Mouse (Mus musculus): Measurements from ENCODE around the gene AY074887. TPM values are rescaled to one million over a fixed set of nuclear protein-coding genes. Genes with fewer than 3 reads are reported as not detected.

Gene AY074887
- polyA plus RNA-seq, 1 experiment, result 4.8 TPM

DNA sequence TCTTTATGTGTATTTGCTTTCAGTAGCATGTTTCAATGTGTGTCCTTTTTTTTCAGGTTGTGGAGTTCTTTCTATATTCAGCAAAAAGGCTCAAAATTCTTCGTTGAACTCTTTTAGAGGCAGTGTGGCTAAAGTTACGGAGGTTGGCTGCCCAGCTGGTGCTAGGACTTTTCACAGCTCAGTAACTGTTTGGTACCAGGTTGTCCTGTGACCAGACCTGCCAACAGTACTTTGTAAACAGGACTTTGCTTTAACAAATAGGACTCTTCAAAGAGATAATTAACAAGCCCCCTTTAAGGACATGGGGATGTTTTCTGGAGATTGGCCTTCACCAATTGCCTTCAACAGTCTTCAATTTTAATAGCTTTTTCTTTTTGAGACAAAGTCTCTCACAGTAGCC is 32.6 kb downstream of the AY074887 start:
- Histone ChIP-seq H3K4me3 (ENCODE audit: insufficient read depth, low read length) (no peak overlapping the region), H3K27ac (ENCODE audit: insufficient read depth, low read length) (no peak overlapping the region), H3K4me1 (ENCODE audit: control insufficient read depth, insufficient read depth, low read length) (no peaks in the 10 kb centered on the region)
- TF ChIP-seq CTCF (IDR thresholded peaks at IDR 0.05; ENCODE audit: borderline replicate concordance, insufficient read depth, low read length), result no peak
- TF ChIP-seq POLR2A (IDR thresholded peaks at IDR 0.05; ENCODE audit: low read depth, low read length), result no peak

DNA sequence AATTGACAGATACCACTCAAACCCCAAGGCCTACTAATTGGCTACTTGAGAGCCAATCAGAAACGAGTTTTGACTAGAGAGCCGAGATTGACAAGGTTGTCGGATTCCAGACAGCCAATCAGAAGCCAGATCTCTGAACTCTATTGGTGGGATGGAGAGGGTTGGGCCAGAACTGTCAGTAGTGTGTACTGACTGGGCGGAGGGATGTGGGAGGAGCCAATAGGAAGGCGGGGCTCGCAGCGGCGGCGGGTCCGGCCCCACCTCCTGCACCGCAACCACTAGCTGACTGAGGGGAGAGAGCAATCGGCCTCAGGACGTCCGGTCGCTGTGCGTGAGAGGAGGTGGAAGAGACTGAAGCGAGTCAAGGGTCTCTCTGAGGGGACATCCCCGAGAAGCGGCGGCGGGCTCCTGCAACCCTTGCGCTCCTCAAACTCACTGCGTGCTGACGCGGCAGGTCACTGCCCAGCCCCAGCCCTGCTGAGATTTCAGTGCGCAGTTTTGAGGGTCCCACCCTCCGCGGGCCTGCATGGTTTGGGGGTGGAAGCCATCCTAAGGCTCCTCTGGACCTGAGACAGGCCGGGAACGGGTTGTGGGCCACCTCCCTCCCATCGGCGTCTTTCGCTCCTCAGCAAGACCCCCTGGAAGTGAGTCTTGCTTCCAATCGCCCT is 33.7 kb downstream of the AY074887 start, which contains the start of gene Hykk:
Gene Hykk (plus strand): TSS at position 274 of the 668 bp plus-strand sequence.
- Histone ChIP-seq H3K27ac (ENCODE audit: insufficient read depth, low read length) (no peak within 1 kb of the TSS), H3K4me3 (ENCODE audit: insufficient read depth, low read length) (peak within 1 kb of the TSS; percentile 62), H3K4me1 (ENCODE audit: control insufficient read depth, insufficient read depth, low read length) (no peaks in the 10 kb centered on the region)
- peak; percentile 89 for TF ChIP-seq POLR2A (IDR thresholded peaks at IDR 0.05; ENCODE audit: low read depth, low read length)
- no peak for TF ChIP-seq CTCF (IDR thresholded peaks at IDR 0.05; ENCODE audit: borderline replicate concordance, insufficient read depth, low read length)

DNA sequence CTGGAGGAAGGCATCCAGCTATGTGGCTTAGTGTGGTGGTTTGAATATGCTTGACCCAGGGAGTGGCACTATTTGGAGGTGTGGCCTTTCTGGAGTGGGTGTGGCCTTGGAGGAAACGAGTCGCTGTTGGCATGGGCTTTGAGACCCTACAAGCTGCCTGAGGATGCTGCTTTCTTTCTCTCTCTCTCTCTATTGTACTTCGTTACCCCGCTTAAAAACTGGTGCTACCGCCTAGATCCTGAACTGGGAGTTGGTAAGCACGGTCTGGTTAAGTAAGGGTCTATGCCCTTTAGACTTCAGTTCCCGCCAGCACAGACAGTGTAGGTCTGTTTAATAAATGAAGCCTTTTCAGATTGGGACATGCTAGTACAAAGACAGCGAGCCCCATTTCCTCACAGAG is 34.4 kb downstream of the AY074887 start:
- no peak overlapping the region for H3K27ac ChIP-seq (ENCODE audit: insufficient read depth, low read length)
- TF ChIP-seq CTCF (IDR thresholded peaks at IDR 0.05; ENCODE audit: borderline replicate concordance, insufficient read depth, low read length) (no peak), POLR2A (IDR thresholded peaks at IDR 0.05; ENCODE audit: low read depth, low read length) (no peak)
- H3K4me3 ChIP-seq (ENCODE audit: insufficient read depth, low read length), result 0 out of 2 replicates have a peak overlapping the region, but pooled peaks have one; percentile 7
- no peaks in the 10 kb centered on the region for H3K4me1 ChIP-seq (ENCODE audit: control insufficient read depth, insufficient read depth, low read length)

DNA sequence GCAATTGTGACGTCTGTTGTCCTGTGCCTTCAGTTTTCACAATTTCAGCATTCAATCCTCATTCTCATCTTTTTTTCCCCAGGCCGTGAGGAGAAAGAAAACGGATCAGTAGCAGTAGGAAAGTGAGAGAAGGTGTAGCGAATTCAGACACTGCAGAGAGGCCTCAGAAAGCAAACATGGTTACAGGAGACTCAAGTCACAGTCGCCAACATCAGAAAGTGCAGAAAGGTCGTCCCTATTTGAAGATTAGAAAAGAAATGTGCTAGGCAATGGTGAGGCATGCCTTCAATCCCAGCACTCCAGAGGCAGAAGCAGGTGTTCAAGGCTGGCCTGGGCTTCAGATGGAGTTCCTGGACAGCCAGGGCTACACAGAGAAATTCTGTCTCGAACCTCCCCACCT is 35.2 kb downstream of the AY074887 start:
- no peak overlapping the region for H3K27ac ChIP-seq (ENCODE audit: insufficient read depth, low read length)
- H3K4me3 ChIP-seq (ENCODE audit: insufficient read depth, low read length), result no peak overlapping the region
- no peaks in the 10 kb centered on the region for H3K4me1 ChIP-seq (ENCODE audit: control insufficient read depth, insufficient read depth, low read length)
- TF ChIP-seq POLR2A (IDR thresholded peaks at IDR 0.05; ENCODE audit: low read depth, low read length) (no peak), CTCF (IDR thresholded peaks at IDR 0.05; ENCODE audit: borderline replicate concordance, insufficient read depth, low read length) (no peak)

DNA sequence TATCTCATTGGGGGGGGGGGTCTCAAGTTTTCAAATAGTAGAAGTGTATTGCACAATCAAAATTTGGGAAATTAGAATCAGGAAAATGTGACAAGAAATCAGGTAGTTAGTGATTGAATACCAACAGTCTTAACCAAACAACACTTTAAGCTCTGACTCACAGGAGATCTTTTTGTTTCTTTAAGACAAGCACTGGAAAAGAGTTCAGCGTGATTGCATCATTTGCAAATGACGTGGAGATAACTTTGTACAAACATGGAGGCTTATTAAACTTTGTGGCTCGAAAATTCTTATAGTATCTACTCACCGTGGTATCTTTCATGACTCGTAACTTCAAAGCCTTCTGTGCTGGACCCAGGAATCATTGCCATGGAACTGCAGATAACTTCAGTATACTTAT is 41.4 kb downstream of the AY074887 start:
- Histone ChIP-seq H3K4me3 (ENCODE audit: insufficient read depth, low read length) (no peak overlapping the region), H3K27ac (ENCODE audit: insufficient read depth, low read length) (peak overlapping the region; percentile 57), H3K4me1 (ENCODE audit: control insufficient read depth, insufficient read depth, low read length) (no peaks in the 10 kb centered on the region)
- TF ChIP-seq CTCF (IDR thresholded peaks at IDR 0.05; ENCODE audit: borderline replicate concordance, insufficient read depth, low read length) (no peak), POLR2A (IDR thresholded peaks at IDR 0.05; ENCODE audit: low read depth, low read length) (no peak)

Other genes with a start within 250 kb of the AY074887 start
- gene Wdr61, start 216.5 kb downstream of the AY074887 start, polyA plus RNA-seq (2011; ENCODE audit: insufficient read length, low read depth, missing spikeins), result 80.0 and 81.6 TPM in 2 replicates
- 344 and 514 TPM in 2 replicates for gene Crabp1, start 186.2 kb downstream of the AY074887 start, polyA plus RNA-seq (2011; ENCODE audit: insufficient read length, low read depth, missing spikeins)
- 70.4 and 78.4 TPM in 2 replicates for gene Ireb2, start 87.2 kb downstream of the AY074887 start, polyA plus RNA-seq (2011; ENCODE audit: insufficient read length, low read depth, missing spikeins)
- 8.2 TPM in 2 replicates for gene Hykk, start 33.7 kb downstream of the AY074887 start, polyA plus RNA-seq (2011; ENCODE audit: insufficient read length, low read depth, missing spikeins)
- gene Psma4, start 208 bp downstream of the AY074887 start, polyA plus RNA-seq (2011; ENCODE audit: insufficient read length, low read depth, missing spikeins), result 238 and 265 TPM in 2 replicates
- gene Chrna5, start 29.9 kb upstream of the AY074887 start, polyA plus RNA-seq (2011; ENCODE audit: insufficient read length, low read depth, missing spikeins), result not detected in 2 replicates
- not detected in 2 replicates for gene Chrna3, start 75.6 kb upstream of the AY074887 start, polyA plus RNA-seq (2011; ENCODE audit: insufficient read length, low read depth, missing spikeins)
- gene Chrnb4, start 97.8 kb upstream of the AY074887 start, polyA plus RNA-seq (2011; ENCODE audit: insufficient read length, low read depth, missing spikeins), result not detected in 2 replicates
- gene Ube2q2, start 197.9 kb upstream of the AY074887 start, polyA plus RNA-seq (2011; ENCODE audit: insufficient read length, low read depth, missing spikeins), result 33.4 and 40.7 TPM in 2 replicates

Measured in embryonic fibroblast, embryonic 13.5 days (primary cell).